Mouse (Mus musculus): ENCODE results near the gene Gm49425.

- TF ChIP-seq CTCF (IDR thresholded peaks at IDR 0.05 in 2 of 3, conservative IDR thresholded peaks at IDR 0.05 in 1 of 3; ENCODE audit: control insufficient read depth in 1 of 3, insufficient read depth in 1 of 3, low read depth in 2 of 3, low read length in 3 of 3, poor library complexity in 1 of 3, severe bottlenecking in 1 of 3) (no peak), KAT2A (conservative IDR thresholded peaks at IDR 0.05; ENCODE audit: low read depth, low read length) (no peak), ZC3H11A (IDR thresholded peaks at IDR 0.05; ENCODE audit: low read depth, low read length) (no peak), MAZ (IDR thresholded peaks at IDR 0.05; ENCODE audit: low read depth, low read length) (no peak), POLR2A (IDR thresholded peaks at IDR 0.05; ENCODE audit: control insufficient read depth in 1 of 2, insufficient read depth in 1 of 2, low read depth in 1 of 2, low read length in 2 of 2, poor library complexity in 1 of 2) (no peak), EP300 (IDR thresholded peaks at IDR 0.05; ENCODE audit: low read depth in 1 of 2, low read length in 2 of 2) (no peak), ZKSCAN1 (IDR thresholded peaks at IDR 0.05; ENCODE audit: low read depth, low read length) (no peak), MXI1 (IDR thresholded peaks at IDR 0.05; ENCODE audit: low read depth, low read length) (no peak), USF2 (IDR thresholded peaks at IDR 0.05; ENCODE audit: borderline replicate concordance in 1 of 2, insufficient read depth in 1 of 2, low read depth in 1 of 2, low read length in 2 of 2) (no peak)
These were observed 35.0 kb downstream of the Gm49425 start for GRCm38 (mm10) chr15:101482056-101482455.
